Mouse (Mus musculus): ENCODE measurements at regions not wholly inside any gene's neighbourhood (a gene's known extent, or its start where the extent isn't known, plus 50 kb on each side); places are given as distances from the start of the nearest gene placed in this dataset.

DNA sequence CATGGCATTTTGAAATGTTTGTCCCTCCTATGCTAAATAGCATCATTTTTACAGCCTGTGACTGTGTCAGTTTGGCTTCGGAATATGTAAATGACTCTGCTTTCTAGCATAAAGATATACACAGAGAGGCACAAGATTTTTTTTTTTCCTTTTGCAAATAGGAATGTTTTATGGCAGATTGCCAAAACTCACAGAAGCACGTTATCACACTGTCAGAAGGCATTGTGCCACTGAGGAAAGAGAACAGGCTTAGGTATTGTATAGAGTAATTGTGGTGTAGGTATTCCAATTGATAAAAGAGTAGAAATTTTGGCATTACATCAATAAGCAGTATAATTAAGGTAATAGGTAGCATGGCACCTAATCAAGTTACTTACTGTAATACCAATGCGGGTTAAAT lies 988.5 kb upstream of the Tenm2 start:
- DNase-seq, result no peak

DNA sequence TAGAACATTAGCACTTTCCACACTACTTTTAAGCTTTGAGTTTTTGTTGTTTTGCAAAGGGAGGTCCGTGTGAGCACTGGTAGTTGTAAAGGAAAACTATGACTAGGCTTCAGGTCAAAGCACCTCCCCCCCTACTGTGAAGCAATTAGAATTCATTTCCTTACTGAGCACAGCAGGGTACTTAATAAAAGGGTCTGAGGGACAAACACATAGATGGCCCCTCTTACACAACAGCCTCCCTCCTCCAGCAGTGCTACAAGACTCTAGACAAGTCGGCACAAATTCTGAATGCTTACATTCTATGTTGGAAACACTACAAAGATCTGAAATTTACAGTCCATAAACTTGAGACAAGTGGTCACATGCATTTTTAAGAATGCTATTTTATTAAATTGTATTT lies 967.6 kb upstream of the Tenm2 start:
- no peak for DNase-seq

DNA sequence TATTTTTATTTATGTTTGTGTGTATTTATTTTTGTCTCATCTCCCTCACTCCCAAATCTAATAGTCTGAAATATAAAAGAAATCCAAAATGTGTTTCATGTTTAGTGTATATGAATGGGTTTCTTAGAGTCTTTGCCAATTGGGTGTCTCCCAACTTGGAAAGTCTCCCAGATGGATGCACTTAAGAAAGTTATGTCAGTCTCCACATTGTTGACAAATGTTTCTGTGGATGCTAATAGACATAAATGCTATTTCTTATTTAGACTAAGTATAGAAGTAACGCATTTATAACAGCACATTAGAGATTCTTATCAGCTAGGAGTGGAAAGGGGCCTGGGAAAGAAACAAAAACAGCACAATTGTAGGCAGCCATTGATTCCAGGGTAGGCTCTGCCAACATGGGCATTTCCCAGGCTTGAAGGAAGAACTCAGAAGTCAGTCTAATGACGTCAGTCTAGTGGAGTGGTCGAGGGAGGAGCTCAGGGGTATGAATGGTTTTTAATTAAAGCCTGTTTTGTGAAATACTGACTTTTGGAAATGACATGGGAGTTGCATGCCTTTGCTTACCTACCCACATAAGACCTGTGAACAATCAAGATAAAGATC lies 965.5 kb upstream of the Tenm2 start:
- DNase-seq, result no peak

DNA sequence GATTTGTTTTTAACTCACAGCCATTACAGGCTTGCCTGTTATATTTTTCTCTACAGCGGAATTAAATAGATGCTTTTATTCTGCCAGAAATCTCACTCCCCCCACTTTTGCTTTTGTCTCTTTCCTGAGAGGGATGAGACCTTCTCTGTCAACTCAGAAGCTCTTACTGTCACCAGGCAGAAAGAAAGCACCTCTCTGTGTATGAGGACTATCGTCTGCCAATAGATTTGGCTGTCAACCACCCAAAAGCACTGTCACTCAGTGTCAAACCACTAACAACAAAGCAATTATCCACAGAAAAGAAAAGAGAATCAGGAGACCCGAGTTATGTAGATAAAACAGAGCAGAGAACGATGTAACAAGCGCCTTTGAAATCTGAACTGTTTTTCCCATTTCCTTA lies 958.0 kb upstream of the Tenm2 start:
- no peak for DNase-seq

DNA sequence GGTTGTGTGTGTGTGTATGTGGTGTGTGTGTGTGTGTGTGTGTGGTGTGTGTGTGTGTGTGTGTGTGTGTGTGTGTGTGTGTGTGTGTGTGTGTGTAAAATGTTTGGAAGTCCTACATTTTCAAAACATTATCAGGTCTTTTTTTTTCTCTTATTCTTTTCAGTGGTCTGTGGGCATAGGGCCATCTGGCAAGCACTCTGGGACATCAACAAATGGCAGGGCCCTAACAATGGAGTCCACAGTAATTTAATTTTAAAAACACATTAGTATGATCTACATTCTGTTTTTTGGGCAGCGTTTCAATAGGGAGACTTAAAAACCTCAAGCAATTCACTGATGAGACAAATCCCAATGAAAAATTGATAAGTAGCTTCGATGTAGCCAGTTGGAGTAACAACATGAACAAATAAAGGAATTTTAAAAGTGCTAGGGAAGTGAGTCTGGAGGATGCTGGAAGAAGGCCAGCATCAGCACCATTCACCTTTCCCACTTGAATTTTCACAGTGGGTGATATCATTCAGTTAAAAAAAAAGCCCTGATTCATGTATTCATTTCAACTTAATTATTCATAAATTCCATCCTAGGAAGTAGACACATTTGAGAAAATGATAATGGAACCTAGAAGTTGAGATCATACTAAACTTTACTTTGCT lies 956.3 kb upstream of the Tenm2 start:
- no peak for DNase-seq

DNA sequence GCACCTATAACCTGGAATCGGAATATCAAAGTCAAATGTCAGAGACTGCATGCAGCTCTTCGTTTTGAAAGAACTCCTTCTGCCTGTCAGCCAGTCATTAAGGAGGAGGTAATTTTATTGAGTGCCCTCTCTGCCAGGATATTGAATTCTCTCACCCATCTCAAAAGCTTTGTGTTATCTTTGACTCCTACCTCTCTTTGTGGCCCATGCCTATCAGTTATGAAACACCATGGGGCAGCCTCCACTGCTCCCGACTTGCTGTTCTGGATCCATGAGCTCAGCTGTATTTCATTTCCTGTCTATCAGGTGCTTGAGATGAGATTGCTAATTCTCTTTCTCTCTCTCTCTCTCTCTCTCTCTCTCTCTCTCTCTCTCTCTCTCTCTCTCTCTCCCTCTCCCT lies 955.7 kb upstream of the Tenm2 start:
- no peak for DNase-seq

DNA sequence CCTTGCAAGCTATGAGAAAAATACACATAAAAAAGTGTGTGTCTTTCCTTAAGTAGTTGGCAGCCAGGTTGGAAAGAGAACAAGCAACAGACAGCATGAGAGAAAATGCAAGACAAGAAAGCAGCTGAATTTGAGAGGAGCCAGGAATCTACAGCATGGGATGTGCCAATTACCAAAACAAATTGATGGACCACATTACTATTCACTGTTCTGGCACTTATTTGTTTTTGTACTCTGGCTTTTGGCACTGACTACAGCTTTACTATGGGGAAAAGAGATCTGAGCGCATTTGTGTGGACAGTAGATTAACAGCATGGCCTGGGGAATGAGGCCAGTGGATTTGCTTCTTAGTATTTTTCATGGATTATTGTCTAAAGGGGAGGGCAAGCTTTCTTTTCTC lies 935.0 kb upstream of the Tenm2 start:
- DNase-seq, result no peak

DNA sequence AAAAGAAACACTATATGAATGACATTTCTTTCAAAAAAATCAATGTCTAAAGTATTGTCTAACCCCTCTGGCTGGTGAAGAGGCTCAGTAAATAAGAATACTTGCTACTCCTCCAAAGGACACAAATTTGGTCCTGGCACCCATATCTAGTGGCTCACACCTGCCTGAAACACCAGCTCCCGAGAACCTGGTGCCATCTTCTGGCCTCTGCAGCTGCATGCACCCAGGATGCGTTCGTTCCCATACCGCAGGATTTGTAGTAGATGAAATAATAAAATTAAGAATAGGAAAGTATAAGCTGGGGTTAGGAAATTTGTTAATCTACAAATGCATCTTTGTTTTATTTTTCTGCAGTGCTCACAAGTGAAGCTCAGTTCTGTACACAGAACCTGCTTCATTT lies 922.5 kb upstream of the Tenm2 start:
- no peak for DNase-seq

DNA sequence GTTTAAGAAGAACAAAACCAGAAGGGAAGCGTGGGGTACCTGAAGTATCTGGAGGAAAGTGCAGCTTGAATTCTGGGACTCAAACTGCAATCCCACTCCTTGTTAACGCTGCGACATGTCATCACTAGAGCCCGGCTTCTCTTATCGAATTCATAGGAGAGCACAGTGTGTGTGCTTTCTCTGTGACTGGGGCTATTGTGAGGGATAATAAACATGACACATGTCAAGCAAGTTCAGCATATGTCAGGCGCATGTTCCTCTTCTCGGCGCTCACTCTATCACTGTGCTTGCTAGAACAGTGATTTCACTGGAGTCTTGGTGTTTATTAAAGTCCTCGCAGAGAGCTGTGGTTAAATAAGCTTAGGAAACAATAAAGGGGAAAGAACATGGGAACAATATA lies 921.2 kb upstream of the Tenm2 start:
- DNase-seq, result no peak

DNA sequence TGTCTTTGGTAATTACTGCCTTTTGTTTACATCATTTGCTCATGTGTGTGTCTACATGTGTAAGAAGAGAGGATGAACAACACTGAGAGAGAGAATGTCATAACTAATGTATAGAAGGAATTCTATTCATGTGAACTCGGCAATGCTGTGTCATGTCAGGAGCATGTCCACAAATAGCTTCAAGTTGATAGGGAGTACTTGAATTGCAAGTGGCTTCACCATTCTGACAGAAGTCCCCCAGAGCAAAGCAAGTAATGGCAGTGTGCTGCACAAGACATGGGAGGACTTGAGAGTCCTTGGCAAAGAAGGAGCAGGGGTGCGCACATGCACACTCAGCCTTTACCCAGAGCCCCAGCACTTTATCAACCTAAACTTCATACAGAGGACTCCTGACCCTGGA lies 919.9 kb upstream of the Tenm2 start:
- no peak for DNase-seq

DNA sequence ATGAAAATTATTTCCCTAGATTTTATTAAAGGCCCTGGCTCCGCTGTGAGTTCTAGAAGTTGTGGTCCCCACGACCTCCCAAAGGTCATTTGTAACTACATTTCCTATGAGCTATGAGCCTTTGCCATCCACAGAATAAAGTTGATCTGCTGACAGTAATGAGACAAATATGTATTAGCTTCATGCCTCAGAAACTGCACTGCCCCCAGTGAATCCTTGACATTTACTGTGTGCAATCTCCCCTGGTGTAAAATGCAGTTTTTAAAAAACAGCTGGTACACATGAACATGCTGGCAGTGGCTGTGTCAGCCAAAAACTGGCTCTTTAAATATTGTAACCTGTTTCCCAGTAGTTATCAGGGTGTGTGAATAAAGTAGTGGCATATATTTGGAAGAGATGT lies 907.7 kb upstream of the Tenm2 start:
- DNase-seq, result no peak

DNA sequence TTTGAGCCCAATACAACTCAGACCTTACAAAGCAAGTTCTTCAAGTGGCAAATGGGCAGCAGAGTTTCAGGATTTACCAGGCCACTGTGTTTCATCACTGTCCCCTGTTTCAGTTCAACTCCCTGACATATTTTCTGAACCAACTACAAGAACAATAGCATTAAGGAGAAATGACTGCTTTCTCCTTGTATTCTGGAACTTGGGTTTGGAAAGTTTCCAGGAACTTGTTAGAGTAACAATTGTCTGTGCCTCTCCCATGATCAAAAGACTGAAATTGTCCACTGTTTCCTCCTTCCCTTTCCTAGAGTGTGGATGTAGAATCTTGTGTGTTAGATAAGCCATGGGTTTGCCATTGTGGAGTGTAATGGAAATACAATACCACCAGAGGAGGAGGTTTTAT lies 893.1 kb upstream of the Tenm2 start:
- DNase-seq, result no peak

DNA sequence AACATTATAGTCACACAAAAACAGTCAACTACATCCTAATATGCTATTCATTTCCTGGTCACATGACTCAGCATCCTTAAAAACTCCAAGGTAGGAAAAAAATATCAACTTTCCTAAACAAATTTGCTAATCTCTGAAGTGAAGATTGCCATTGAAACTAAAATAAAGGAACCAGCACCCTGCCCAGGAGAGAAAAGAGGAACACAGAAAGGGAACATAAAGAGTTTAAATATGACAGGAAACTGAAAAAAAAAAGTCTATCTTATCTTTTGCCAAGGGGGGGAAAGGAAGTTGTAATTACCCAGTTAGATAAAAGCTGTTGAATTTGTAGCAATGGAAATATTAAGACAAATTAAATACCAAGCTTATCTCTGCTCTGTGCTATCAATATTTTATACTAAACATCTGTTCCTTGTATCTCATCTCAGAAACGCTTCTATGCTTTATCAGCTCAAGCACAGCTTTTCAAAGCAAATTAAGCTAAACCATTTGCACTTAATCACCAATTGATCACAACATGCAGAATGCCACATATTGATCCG lies 888.1 kb upstream of the Tenm2 start:
- no peak for DNase-seq

DNA sequence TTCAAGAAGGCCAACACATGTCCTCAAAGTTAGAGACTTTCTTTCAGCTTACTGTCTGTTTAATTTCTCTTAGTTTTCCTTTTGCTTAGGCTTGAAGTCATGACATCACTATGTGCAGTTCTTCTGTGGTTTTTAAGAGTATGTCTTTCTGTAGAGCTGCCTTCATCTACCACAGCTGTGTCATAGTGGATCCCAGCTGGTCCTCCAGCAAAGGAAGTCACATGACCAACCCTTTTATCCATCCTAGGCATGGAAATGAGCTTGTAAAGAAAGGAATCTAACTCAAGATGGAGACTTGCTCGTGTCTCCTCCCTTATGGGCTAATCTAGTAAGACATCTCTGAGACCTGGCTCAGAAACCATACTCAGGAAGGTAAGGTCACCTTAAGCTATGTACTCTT lies 886.7 kb upstream of the Tenm2 start:
- no peak for DNase-seq

DNA sequence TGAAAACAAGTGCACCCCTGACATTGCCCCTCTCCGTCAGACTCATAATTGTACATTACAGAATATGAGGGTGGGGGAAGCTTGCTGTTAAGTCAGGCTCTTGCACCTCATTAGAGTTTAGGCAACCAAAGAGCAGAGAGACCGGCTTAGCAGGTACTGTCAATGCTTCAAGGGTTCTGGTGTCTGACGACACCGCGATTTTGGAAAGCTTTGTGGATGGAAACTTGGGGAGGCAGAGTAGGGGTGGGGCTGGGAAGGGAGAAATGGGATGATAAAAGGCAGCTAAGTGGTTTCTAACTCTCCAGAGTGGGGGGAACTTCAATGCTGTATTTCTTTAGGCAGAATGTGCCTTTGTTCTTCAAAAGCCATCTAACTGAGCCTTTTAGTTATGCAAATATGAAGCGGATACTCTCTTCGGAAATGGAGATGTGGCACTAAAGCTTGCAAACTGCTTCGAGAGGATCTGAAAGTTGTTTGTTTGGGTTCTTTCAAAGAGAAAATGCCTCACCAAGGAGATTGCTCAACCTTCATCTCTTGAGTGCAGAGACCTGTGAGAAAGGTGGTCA lies 885.4 kb upstream of the Tenm2 start:
- DNase-seq, result no peak

DNA sequence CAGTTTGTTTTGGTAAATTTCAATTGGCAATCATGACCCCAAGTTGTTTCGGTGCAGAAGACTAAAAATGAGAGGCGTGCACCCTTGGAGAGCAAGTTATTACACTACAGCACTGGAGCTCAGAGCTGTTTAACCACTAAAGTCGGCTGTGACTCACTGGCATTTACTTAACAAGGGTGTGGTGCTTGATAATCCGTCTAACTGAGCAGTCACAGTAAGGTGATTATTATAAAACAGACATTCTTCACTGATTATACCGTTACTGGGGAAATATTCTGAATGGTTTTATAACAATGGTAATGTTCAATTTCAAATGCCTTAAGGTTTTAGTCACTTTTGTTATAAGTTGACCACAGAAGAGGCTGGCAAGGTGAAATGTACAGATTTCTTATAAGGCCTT lies 882.0 kb upstream of the Tenm2 start:
- no peak for DNase-seq

DNA sequence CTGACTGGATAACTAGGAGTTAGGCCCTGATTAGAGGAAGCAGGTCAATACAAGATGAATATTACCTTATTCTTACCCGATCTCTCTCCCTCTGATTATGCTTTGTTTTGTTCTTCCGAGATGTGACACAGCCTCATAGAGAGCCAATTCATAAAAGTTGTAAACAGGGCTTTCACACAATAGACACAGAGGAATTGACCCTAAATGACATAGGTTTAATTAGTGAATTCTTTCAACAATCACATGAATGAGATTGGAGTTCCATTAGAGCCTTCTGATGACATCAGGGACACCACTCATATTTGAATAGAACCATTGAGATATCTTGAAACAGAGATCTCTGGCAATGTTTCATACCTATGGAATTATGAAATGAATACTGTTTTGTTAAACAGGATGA lies 856.4 kb upstream of the Tenm2 start:
- no peak for DNase-seq

DNA sequence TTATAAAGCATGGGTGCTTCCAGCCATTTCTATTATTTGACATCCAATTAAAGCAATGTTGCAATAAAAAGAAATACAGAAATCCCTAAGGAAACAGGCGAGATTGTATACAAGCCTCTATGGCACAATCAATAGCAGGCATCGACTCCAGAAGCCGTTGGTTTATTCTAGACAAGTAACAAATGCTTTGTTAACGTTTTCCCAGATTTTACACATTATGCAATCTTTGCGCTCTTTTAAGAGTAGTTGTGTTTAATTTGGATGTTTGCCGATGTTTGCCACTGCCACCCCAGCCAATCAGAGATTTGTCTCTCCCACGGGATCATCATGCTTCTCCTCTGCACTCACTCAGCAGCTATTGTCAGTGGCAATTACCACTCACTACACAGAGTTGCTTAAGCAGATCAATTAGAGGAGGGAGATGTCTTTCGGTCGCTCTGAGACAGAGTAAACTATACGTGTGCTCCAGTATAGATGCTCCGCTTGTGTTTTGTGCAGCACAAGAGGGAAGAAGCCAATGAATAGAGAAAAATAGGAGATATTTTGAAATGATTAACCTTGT lies 839.5 kb upstream of the Tenm2 start:
- no peak for DNase-seq

DNA sequence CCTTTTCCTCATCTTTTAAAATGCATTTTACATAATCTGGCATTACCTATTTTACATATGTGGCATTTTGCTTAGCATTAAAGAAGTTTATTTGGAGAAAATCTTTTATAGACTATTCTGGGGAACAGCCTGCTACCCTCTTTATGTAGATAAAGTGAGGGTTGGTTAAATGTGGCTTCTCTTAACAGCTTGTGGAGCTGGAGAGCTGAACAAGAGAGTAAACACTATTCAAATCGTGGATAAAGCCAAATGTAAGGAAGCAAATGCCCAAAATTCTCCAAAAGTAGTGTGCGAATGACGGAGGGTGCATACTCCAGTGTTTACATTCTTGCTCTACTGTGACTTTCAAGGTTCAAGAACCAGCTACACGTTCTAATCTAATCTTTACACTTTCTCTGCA lies 833.9 kb upstream of the Tenm2 start:
- no peak for DNase-seq

DNA sequence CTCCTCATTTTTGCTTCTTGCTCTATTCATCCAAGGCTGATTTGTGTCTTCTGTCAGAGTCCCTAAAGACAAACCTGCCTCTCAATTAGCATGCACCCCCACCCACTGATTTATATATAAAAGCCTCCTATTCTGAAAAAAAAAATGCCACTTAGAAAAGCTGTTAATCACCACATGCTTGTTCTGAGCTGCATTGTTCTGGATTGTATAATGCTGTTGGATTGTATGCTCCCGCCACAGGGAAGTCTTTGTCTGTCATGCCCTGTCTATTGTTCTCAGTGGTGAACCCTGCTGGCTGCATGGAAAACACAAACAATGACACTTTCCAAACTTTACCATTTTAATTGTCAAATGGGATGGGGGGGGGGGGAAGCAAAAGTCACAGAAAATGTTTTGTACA lies 831.9 kb upstream of the Tenm2 start:
- no peak for DNase-seq

DNA sequence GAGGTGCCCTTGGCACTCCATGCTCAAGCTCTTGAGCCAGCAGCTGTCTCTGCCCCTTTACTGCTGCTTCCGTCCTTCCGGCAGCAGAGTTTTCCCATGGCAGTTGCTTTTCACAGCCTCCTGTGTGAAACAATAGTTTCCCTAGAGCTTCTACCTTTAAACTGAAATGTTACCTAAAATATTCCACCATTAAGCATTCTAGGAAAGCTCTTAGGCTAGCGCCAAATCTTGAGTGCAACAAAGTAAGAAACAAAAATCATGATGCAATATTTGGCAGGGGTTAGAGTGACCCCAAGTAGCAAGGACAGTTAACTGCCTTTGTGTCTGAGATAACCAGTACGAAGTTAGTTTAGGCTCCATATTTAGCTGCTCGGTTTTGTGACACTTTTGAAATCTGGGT lies 830.3 kb upstream of the Tenm2 start:
- DNase-seq, result no peak

DNA sequence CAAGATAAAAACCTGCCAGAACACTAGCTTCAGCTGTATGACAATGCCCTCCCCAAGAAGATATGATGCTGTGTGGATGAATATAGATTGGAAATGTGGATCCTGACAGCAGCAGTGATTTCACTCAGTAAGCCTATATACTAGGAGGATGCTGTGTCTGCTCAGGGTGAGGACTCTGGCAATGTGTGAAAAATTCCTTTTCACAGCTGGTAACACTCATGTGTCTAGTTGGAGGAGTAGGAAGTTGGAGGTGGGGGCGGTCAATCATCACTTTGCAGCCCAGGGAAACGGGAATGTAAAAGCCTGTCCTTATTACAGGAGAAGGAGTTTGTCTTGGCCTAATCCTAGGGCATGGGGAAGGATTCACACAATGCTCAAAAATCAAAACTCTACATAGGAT lies 824.3 kb upstream of the Tenm2 start:
- DNase-seq, result no peak

DNA sequence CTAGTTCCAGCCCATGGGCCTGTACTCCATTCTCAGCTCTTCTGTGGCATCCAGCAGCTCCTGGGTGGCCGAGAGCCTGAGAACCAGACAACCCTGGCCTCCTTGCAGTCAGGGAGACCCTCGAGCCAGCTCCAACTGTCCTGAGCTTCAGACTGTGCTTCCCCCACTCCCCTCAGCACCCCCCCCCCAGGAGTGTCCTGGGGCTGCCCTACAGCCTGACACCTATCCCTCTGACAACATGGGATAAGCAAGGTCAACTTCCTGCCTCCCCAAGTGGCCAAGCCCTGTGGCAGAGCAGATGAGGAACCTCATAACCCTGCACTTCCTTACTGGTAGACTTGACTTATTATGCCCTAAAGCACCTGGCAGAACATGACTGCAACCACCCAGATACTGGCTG lies 823.1 kb upstream of the Tenm2 start:
- no peak for DNase-seq

DNA sequence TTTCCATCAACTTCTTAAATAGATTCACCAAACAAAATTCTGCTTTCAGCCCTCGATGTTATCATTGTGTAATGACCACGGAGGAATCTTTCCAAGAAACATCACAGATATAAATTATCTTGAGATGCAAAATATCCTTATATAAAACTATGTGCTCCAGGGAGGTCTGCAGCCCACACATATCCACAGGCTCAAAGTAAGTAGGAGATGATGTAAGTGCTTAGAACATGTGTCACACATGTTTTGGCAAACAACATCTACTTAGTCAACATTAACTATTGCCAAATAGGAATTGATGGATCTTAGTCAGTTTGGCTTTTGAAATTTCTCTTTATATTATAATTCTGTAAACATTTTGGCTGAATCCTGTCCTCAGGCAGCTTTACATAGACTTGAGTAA lies 800.8 kb upstream of the Tenm2 start:
- no peak for DNase-seq
